Mouse (Mus musculus) lung, postnatal 0 days (tissue): ENCODE results near the gene Ptpn14.

Experiments used
- CTCF ChIP-seq: IDR thresholded peaks from 2 replicates; pipeline ENCODE4 v1.5.1; 2016; ENCODE audit warnings: antibody characterized with exemption, mild to moderate bottlenecking
- EP300 ChIP-seq: IDR thresholded peaks from 2 replicates; pipeline ENCODE4 v1.6.1; 2016; ENCODE audit warnings: antibody characterized with exemption, mild to moderate bottlenecking, control low read depth

GRCm38 (mm10) chr1:189718600-189718999, 9.5 kb upstream of the Ptpn14 start:
- no peak for TF ChIP-seq CTCF
- no peak for TF ChIP-seq EP300
